Mouse (Mus musculus) stomach, embryonic 16.5 days (tissue): Measurements from ENCODE around the gene Asl. TPM values are rescaled to one million over a fixed set of nuclear protein-coding genes. Genes with fewer than 3 reads are reported as not detected.

ENCODE experiments used
- ATAC-seq: fragments of 200-750 bp; cut with Nextera tagmentation; 2 replicates; pipeline ENCODE4 v1.8.0; 2017; ENCODE audit warnings: moderate number of reproducible peaks, moderate TSS enrichment; ENCODE audit not compliant: insufficient read depth, low FRiP score
- H3K27ac ChIP-seq: fragments of 300-500 bp; sonication (generic); 2 replicates; pipeline ENCODE4 v1.5.1; 2014; ENCODE audit warnings: low read length
- H3K27me3 ChIP-seq: fragments of 300-500 bp; sonication (generic); 2 replicates; pipeline ENCODE4 v1.6.1; 2014; ENCODE audit warnings: low read length, control low read depth, mixed read lengths; ENCODE audit not compliant: control insufficient read depth, insufficient read depth
- H3K36me3 ChIP-seq: fragments of 300-500 bp; sonication (generic); 2 replicates; pipeline ENCODE4 v1.6.1; 2014; ENCODE audit warnings: low read length; ENCODE audit not compliant: control insufficient read depth, insufficient read depth
- H3K4me1 ChIP-seq: fragments of 300-500 bp; sonication (generic); 2 replicates; pipeline ENCODE4 v1.6.1; 2014; ENCODE audit warnings: low read length, control low read depth, mixed read lengths; ENCODE audit not compliant: control insufficient read depth, insufficient read depth
- H3K4me2 ChIP-seq: fragments of 300-500 bp; sonication (generic); 2 replicates; pipeline ENCODE4 v1.6.1; 2014; ENCODE audit warnings: low read depth, low read length, mixed read lengths
- H3K4me3 ChIP-seq: fragments of 300-500 bp; sonication (generic); replicated peaks from 2 replicates; pipeline ENCODE4 v1.5.1; 2014; ENCODE audit warnings: mild to moderate bottlenecking, low read length
- H3K9ac ChIP-seq: fragments of 300-500 bp; sonication (generic); 2 replicates; pipeline ENCODE4 v1.6.1; 2014; ENCODE audit warnings: low read length
- H3K9me3 ChIP-seq: fragments of 300-500 bp; sonication (generic); replicated peaks from 2 replicates; pipeline ENCODE4 v1.6.1; 2016; ENCODE audit warnings: low read length, control low read depth; ENCODE audit not compliant: control insufficient read depth
- whole genome bisulfite sequencing: fragments of 180-500 bp; shearing (Covaris S2); extraction: QIAGEN DNeasy Blood & Tissue Kit; methylation state at CpG from one replicate; pipeline ENCODE4 v1.1.7; 2014; 5-methylcytosine and 5-hydroxymethylcytosine counted together
- polyA plus RNA-seq: library from polyadenylated mRNA; unstranded; fragments of >200 nt; fragmentation: Nextera tagmentation; extraction: Ambion mirVana; gene quantifications from 2 replicates; pipeline ENCODE4 v1.2.1, GENCODE M21; 2015

The Asl gene
- polyA plus RNA-seq, 1 experiment from 2014 or later: 47.8 TPM

DNA sequence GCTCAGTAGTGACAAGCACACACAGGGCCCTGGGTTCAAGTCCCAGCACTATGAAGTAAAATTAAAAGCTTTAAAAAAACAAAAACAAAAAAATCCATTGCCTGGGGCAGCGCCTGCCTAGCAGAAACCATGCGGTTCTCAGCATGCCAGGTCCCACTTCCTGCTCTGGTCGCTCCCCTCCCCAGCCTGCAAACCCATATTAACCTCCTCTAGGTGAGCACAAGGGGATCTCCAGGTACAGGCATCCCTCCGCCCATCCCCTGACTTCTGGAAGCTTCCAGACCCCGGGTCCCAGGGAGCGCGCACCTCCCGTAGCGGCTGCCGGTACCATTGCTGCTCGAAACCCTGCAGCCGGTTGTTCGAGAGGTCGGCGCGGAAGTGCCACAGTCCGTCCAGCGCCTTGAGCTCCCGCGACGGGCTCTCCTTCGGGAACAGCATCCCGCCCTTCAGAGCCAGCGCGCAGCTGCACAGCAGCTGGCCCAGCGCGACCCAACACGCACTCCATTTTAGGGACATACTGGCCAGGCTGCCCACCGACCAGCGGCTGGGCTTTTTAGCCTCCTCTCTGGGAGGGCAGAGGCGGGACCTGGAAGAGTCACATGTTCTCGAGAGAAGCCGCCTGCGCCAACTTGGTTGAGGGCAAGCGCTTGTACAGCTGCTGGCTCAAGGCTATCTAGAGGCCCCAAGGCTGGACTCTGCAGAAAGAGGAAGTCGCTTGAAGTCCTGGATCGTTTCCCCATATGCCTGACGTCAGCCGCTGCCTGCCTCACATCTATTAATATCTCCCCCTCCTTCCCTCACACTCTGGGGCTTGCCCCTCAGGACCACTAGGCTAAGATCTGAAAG, 26.5 kb downstream of the Asl start, which contains the start of gene Gusb:
Gusb (minus strand) TSS at position 749 of the 846 bp plus-strand sequence.
- 0% methylated on average over 39 of the region's 39 CpGs for WGBS

GRCm38 (mm10) chr5:130001356-130001987, 27.6 kb downstream of the Asl start:
- peak overlapping the region; percentile 23 for H3K27ac ChIP-seq
- peak overlapping the region; percentile 56 for H3K4me2 ChIP-seq
- H3K36me3 ChIP-seq: no peaks in the 10 kb centered on the region
- 50% methylated on average over 5 of the region's 5 CpGs for WGBS
- ATAC-seq: no peak
- no peaks in the 10 kb centered on the region for H3K27me3 ChIP-seq
- H3K9me3 ChIP-seq: 0 out of 2 replicates have a peak, but pooled peaks cover 12% of the 10 kb centered on the region
- peak overlapping the region; percentile 75 for H3K9ac ChIP-seq
- H3K4me3 ChIP-seq: peak overlapping the region; percentile 63
- peaks cover 15% of the 10 kb centered on the region for H3K4me1 ChIP-seq

More for the DNA sequence above, 26.5 kb downstream of the Asl start, which contains the start of gene Gusb:
- H3K27ac ChIP-seq: peak within 1 kb of the TSS; percentile 85
- peaks cover 15% of the 10 kb centered on the region for H3K4me1 ChIP-seq
- 0 out of 2 replicates have a peak, but pooled peaks cover 12% of the 10 kb centered on the region for H3K9me3 ChIP-seq
- peak; percentile 92 for ATAC-seq
- peak within 1 kb of the TSS; percentile 75 for H3K9ac ChIP-seq
- peak within 1 kb of the TSS; percentile 63 for H3K4me3 ChIP-seq
- peak within 1 kb of the TSS; percentile 56 for H3K4me2 ChIP-seq
- H3K36me3 ChIP-seq: no peaks in the 10 kb centered on the region
- H3K27me3 ChIP-seq: no peaks in the 10 kb centered on the region

- WGBS: 80% methylated on average over 12 of the region's 12 CpGs
- H3K9me3 ChIP-seq: 0 out of 2 replicates have a peak, but pooled peaks cover 12% of the 10 kb centered on the region
- no peak for ATAC-seq
Measured at GRCm38 (mm10) chr5:130000735-130001134, 28.3 kb downstream of the Asl start.

DNA sequence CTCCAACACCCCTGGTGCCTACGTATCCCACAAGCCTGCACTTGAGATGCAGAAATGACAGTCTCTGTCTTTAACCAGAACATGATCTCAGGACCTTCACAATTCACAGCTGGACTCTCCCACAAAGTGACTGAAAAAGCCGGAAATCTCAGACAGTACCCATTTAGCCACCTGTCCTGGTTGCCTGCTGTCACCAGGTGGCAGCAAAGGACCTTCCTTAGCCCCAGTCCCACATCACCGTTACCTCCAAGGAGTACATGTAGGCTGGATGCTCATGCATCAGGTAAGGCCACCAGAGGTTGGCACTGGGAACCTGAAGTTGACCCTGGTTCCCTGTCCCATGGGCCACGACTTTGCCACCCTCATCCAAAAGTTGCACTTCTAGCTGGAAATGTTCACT, 29.9 kb downstream of the Asl start:
- no peak for ATAC-seq
- WGBS: 25% methylated on average over 4 of the region's 4 CpGs
- H3K9me3 ChIP-seq: no peaks in the 10 kb centered on the region
- no peaks in the 10 kb centered on the region for H3K27me3 ChIP-seq
- no peak overlapping the region for H3K4me3 ChIP-seq
- peaks cover 15% of the 10 kb centered on the region for H3K4me1 ChIP-seq
- H3K9ac ChIP-seq: no peak overlapping the region
- no peak overlapping the region for H3K27ac ChIP-seq
- no peak overlapping the region for H3K4me2 ChIP-seq
- H3K36me3 ChIP-seq: no peaks in the 10 kb centered on the region

More at GRCm38 (mm10) chr5:130000735-130001134, 28.3 kb downstream of the Asl start:
- H3K4me3 ChIP-seq: no peak overlapping the region
- H3K27ac ChIP-seq: peak overlapping the region; percentile 23; the same call in 1 of the 2 replicates
- no peak overlapping the region for H3K9ac ChIP-seq
- 0 out of 2 replicates have a peak overlapping the region, but pooled peaks have one; percentile 56 for H3K4me2 ChIP-seq
- H3K4me1 ChIP-seq: peaks cover 15% of the 10 kb centered on the region
- no peaks in the 10 kb centered on the region for H3K27me3 ChIP-seq
- no peaks in the 10 kb centered on the region for H3K36me3 ChIP-seq

DNA sequence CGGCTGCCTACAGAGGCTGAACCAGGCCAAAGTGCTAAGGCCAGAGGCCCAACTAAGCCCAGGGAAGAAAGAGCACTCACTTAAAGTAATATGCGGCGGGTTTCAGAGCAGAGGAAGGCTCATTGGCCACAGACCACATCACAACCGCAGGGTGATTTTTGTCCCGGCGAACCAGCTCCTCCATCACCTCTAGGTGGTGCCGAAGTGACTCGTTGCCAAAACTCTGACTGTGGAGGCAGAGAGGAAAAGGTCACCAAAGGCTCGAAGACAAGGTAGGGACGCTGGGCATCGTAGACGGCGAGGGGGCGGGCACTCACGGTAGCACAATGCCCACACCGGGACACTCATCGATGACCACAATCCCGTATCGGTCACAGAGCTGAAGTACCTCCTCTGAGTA, 31.3 kb downstream of the Asl start:
- H3K36me3 ChIP-seq: peaks cover 5% of the 10 kb centered on the region; the same call in 1 of the 2 replicates
- ATAC-seq: no peak
- no peak overlapping the region for H3K9ac ChIP-seq
- H3K4me3 ChIP-seq: no peak overlapping the region
- no peaks in the 10 kb centered on the region for H3K27me3 ChIP-seq
- no peaks in the 10 kb centered on the region for H3K9me3 ChIP-seq
- 73% methylated on average over 19 of the region's 19 CpGs for WGBS
- H3K4me2 ChIP-seq: no peak overlapping the region
- H3K27ac ChIP-seq: no peak overlapping the region
- H3K4me1 ChIP-seq: peaks cover 9% of the 10 kb centered on the region; the same call in 1 of the 2 replicates

DNA sequence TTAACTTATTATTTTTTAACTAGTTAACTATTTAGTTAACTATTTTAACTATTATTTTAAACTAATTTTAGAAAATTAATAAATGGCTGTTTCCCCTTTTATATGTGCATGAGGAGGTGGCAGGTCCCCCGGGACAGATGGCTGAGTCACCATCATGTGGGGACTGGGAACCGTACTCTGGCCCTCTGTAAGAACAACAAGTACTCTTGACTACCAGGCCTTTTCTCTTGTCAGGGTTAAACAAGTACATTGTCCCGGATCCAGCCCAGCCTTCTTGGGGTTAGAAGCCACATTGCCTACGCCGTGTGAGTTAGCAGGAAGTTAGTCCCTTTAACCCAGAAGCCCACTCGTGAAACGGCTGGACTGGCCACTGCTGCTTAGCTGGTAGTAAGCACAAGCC, 34.1 kb downstream of the Asl start:
- Histone ChIP-seq H3K4me2 (no peak overlapping the region), H3K9ac (no peak overlapping the region), H3K27ac (no peak overlapping the region), H3K9me3 (no peaks in the 10 kb centered on the region), H3K36me3 (peaks cover 7% of the 10 kb centered on the region; the same call in 1 of the 2 replicates), H3K4me1 (no peaks in the 10 kb centered on the region), H3K4me3 (no peak overlapping the region), H3K27me3 (no peaks in the 10 kb centered on the region)
- ATAC-seq: no peak
- WGBS: 90% methylated on average over 7 of the region's 7 CpGs

- 87% methylated on average over 14 of the region's 14 CpGs for WGBS
- H3K9me3 ChIP-seq: no peaks in the 10 kb centered on the region
- no peaks in the 10 kb centered on the region for H3K27me3 ChIP-seq
- peaks cover 12% of the 10 kb centered on the region; the same call in 1 of the 2 replicates for H3K36me3 ChIP-seq
- H3K9ac ChIP-seq: no peak overlapping the region
- H3K4me2 ChIP-seq: no peak overlapping the region
- H3K27ac ChIP-seq: no peak overlapping the region
- no peaks in the 10 kb centered on the region for H3K4me1 ChIP-seq
- no peak overlapping the region for H3K4me3 ChIP-seq
- ATAC-seq: no peak
Measured at GRCm38 (mm10) chr5:129993374-129993773, 35.7 kb downstream of the Asl start.

- no peak; the same call in 1 of the 2 replicates for ATAC-seq
Measured at GRCm38 (mm10) chr5:129991898-129992297, 37.1 kb downstream of the Asl start.

DNA sequence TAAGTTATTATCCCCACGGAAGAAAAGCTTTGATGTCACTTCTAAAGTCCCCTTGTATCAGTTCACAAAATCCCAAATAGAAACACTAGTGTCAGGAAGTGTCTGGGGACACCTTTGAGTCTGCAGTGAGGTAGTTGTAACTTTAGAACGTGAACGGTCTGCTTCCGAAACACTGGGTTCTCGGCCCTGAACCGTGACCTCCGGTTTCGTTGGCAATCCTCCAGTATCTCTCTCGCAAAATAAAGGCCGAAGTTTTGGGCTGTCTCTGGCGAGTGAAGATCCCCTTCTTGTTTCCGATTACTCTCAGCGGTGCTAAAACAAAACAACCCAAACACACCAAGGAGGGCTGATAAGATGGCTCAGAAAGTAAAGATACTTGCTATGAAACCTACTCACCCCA, 39.7 kb downstream of the Asl start:
- Histone ChIP-seq H3K9ac (no peak overlapping the region), H3K4me1 (no peaks in the 10 kb centered on the region), H3K27me3 (no peaks in the 10 kb centered on the region), H3K4me3 (no peak overlapping the region), H3K36me3 (peaks cover 12% of the 10 kb centered on the region; the same call in 1 of the 2 replicates), H3K27ac (no peak overlapping the region), H3K4me2 (no peak overlapping the region), H3K9me3 (no peaks in the 10 kb centered on the region)
- no peak for ATAC-seq
- WGBS: 83% methylated on average over 13 of the region's 13 CpGs

More at GRCm38 (mm10) chr5:129991898-129992297, 37.1 kb downstream of the Asl start:
- no peaks in the 10 kb centered on the region for H3K27me3 ChIP-seq
- H3K27ac ChIP-seq: no peak overlapping the region
- H3K9ac ChIP-seq: no peak overlapping the region
- no peaks in the 10 kb centered on the region for H3K9me3 ChIP-seq
- H3K36me3 ChIP-seq: peaks cover 12% of the 10 kb centered on the region; the same call in 1 of the 2 replicates
- H3K4me1 ChIP-seq: no peaks in the 10 kb centered on the region
- no peak overlapping the region for H3K4me3 ChIP-seq
- 92% methylated on average over 5 of the region's 5 CpGs for WGBS
- no peak overlapping the region for H3K4me2 ChIP-seq
